Mouse (Mus musculus): ENCODE results near the gene Iba57.

Iba57 gene

GRCm38 (mm10) chr11:59174189-59174838, 10.8 kb upstream of the Iba57 start:
- DNase-seq (ENCODE audit: low spot score in 2 of 2): no peak

GRCm38 (mm10) chr11:59170549-59170948, 7.0 kb upstream of the Iba57 start:
- DNase-seq (ENCODE audit: low spot score in 2 of 2): no peak

GRCm38 (mm10) chr11:59169807-59170206, 6.3 kb upstream of the Iba57 start:
- no peak for DNase-seq (ENCODE audit: low spot score in 2 of 2)

GRCm38 (mm10) chr11:59165616-59166241, 2.2 kb upstream of the Iba57 start:
- DNase-seq (ENCODE audit: low spot score in 2 of 2): no peak

DNA sequence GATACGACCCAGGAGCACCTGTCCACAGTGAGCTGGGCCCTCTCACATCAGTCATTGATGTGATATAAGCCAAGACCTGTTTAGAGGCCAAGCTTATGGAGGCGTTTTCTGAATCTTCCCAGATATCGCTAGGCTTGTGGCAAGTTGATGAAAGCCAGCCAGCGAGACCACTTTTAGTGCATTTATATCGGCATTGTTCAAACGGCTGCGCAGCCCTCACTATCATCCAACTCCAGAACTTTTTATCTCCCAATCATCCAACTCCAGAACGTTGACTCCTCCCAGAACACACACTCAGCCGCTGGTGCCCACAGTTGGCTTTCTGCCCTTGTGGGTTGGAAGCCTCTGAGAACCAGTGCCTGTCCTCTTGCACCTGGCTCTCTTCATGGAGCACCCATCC, 845 bp upstream of the Iba57 start:
- DNase-seq (ENCODE audit: low spot score in 2 of 2): peak; percentile 78 to 85

- DNase-seq (ENCODE audit: low spot score in 2 of 2): no peak
Measured at GRCm38 (mm10) chr11:59162443-59163254, 890 bp downstream of the Iba57 start.

GRCm38 (mm10) chr11:59161398-59161797, 2.1 kb downstream of the Iba57 start:
- no peak for DNase-seq (ENCODE audit: low spot score in 2 of 2)

DNA sequence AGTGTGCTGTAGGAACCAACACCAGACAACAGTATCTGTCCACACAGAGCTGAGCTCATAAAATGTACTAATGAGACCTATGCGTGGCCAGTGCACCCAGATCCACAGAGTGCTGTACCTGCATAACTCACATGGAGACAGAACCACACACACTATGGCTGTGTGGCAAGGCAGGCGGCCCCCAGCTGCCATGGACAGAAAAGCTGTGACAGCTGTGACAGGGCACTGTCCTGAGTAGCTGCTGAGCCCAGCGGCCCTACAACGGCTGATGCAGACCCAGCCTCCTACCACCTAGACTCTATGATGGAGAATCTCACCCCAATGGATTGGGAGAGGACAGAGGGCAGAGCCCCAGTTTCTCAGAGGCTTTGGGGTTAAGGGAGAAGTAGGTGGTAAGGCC, 4.0 kb downstream of the Iba57 start:
- no peak for DNase-seq (ENCODE audit: low spot score in 2 of 2)

DNA sequence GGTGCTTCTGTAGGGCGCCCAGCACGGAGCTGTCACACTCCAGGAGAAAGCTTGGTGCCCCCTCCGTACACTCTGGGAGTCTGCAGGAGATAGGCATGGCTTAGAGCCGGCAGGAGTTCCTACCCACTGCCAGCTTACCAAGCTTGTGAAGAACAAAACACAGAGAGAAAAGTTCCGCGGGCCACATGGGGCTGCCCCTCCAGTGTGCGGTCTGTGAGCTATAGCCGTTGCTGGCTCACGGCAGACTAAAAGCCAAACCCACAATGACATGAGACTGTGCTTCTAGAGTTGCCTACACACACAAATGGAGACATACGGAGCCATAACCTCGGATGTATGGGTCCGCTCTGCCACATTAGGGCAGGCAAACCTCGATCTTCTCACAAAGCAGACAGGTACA, 4.4 kb downstream of the Iba57 start:
- no peak for DNase-seq (ENCODE audit: low spot score in 2 of 2)

DNA sequence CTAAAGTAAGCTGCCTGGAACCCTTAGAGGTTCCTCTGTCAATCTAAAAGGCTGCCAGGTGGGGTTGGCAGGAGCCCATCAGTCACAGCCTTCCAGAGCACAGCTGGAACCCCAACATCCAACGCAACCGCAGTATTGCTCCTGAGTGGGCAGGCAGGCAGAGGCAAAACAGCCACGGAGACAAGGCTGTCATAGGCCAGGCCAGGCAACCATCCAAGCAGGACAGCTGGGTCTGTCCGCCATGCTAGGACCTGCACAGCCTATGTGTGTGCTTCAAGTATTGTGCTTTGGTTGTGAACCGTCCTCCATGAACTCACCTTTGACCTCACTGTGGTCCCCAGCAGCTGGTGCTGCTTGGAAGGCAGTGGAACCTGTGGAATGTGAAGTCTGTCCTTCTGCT, 7.6 kb downstream of the Iba57 start:
- no peak for DNase-seq (ENCODE audit: low spot score in 2 of 2)

DNA sequence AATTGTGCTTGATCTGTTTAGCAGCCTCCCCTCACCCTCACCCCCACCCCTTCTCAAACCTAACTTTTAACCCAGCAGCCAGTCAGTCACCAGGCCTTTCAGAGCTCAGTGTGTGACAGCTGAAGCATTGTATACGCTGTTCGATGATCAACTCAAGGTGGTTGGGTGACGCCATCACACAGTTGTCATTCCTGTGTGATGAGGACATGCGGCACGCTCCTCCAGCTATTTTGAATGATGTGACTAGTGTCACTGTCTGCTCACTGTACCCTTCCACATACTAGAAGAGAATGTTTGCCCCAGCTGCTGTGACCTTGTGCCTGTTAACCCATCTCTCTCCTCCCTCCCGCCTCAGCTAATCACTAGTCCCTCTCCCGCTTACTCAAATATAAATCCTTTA, 9.3 kb downstream of the Iba57 start:
- DNase-seq (ENCODE audit: low spot score in 2 of 2): no peak

GRCm38 (mm10) chr11:59151729-59152128, 11.8 kb downstream of the Iba57 start:
- DNase-seq (ENCODE audit: low spot score in 2 of 2): no peak

GRCm38 (mm10) chr11:59149302-59149701, 14.2 kb downstream of the Iba57 start:
- no peak for DNase-seq (ENCODE audit: low spot score in 2 of 2)

GRCm38 (mm10) chr11:59142962-59143361, 20.6 kb downstream of the Iba57 start:
- DNase-seq (ENCODE audit: low spot score in 2 of 2): no peak

DNA sequence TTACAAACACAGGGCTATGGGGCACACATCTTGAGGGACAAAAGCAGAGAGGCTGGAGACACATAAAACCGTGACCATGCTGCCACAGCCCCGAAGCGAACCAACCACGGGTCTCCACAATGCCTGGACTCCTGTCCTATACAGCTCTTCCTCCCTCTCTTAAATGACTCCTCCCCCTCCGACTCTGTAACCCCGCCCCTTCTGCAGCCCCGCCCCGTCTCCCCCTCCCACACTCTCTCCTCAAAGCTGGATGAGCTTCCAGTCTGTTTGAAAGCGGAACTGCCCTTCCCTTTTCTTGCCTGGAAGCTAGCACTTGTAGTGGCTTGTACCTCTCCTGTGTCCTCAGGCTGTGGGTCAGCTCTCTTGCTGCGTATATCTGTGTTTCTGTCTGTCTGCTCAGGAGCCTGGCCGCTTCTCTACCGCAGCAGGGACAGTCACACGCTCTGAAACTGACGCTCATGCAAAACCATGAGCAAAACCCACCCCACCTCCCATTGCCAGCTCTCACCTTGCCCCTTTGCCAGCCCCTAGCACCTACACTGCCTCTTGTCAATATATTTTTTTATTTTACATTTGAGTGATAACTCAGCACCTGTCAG, 21.7 kb downstream of the Iba57 start:
- no peak for DNase-seq (ENCODE audit: low spot score in 2 of 2)

DNA sequence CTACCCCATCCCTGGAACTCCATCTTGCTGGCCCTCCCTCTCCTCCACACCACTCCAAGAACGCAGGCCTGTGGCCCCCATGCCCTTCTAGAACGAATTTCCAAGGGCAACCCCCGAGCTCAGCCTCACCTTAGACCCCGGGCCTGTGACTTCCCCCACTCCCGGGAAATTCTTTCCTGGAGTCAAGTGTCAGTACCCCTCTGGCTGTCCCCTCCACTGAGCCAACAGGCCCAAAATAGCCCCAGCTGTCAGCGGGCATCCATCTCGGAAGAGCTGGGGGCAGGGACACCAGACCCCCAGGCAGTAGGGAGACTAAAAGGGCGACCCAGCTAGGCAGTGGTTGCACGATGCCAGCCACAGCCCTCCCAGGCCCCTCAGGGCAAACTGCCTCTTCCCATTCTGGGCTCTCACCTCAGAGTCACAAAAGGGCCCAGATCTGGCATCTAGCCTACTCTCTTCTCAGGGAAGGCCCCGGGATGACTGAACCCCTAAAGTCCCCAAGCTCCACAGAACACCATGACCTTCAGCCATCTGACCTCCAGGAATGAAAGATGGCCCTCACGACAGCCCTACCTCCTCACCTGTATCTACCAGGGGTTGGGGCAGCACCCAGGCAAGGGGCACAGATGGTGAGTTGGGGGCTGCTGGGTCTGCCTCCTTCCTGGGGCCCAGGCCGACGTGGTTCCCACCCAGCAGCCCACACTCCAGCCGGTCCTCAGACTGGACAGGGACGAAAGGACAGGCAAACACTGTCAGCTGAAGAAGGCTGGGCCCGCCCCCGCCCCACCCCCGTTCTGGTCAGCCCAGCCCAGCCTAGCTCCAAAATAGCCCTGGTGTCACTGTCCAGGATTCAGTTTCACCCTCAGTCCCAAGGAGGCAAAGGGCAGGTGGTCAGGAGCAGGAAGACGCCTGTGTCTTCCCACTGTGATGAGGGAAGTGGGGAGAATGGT, 24.7 kb downstream of the Iba57 start:
- no peak for DNase-seq (ENCODE audit: low spot score in 2 of 2)

- no peak for DNase-seq (ENCODE audit: low spot score in 2 of 2)
Measured at GRCm38 (mm10) chr11:59136994-59137706, 26.4 kb downstream of the Iba57 start.

GRCm38 (mm10) chr11:59135904-59136452, 27.6 kb downstream of the Iba57 start, which contains the start of gene Obscn:
Gene Obscn (minus strand): TSS chr11:59136402.
- DNase-seq (ENCODE audit: low spot score in 2 of 2): no peak

GRCm38 (mm10) chr11:59135051-59135820, 28.3 kb downstream of the Iba57 start:
- DNase-seq (ENCODE audit: low spot score in 2 of 2): no peak

Measured in spleen, postnatal 10 days (tissue).